Mouse (Mus musculus) G1E-ER4 (cell line): ENCODE data around the gene Cdh23. TPM values are rescaled to one million over a fixed set of nuclear protein-coding genes. Genes with fewer than 3 reads are reported as not detected.

Experiments
- GATA1 ChIP-seq: IDR thresholded peaks from one replicate; pipeline ENCODE4 v1.8.0; 2012; ENCODE audit warnings: low read length, inconsistent platforms
- polyA plus RNA-seq: library from polyadenylated mRNA; stranded (reverse); fragments of >175 nt; gene quantifications from 2 replicates; pipeline ENCODE4 v1.2.3, GENCODE M21; 2012

Gene Cdh23
- polyA plus RNA-seq, 1 experiment, result not detected

GRCm38 (mm10) chr10:60430001-60430400 is 266.3 kb downstream of the Cdh23 start:
- no peak for TF ChIP-seq GATA1

- TF ChIP-seq GATA1, result no peak
These were observed 273.5 kb downstream of the Cdh23 start for GRCm38 (mm10) chr10:60422756-60423155.

GRCm38 (mm10) chr10:60419624-60420023 is 276.7 kb downstream of the Cdh23 start:
- no peak for TF ChIP-seq GATA1

GRCm38 (mm10) chr10:60418137-60418536 is 278.2 kb downstream of the Cdh23 start:
- TF ChIP-seq GATA1, result no peak

- no peak for TF ChIP-seq GATA1
These were observed 279.2 kb downstream of the Cdh23 start for GRCm38 (mm10) chr10:60417041-60417440.

GRCm38 (mm10) chr10:60413756-60414155 is 282.5 kb downstream of the Cdh23 start:
- no peak for TF ChIP-seq GATA1

- no peak for TF ChIP-seq GATA1
These were observed 284.5 kb downstream of the Cdh23 start for GRCm38 (mm10) chr10:60411794-60412193.

GRCm38 (mm10) chr10:60407831-60408230 is 288.5 kb downstream of the Cdh23 start:
- TF ChIP-seq GATA1, result no peak

- TF ChIP-seq GATA1, result no peak
These were observed 290.7 kb downstream of the Cdh23 start for GRCm38 (mm10) chr10:60405460-60406177.

GRCm38 (mm10) chr10:60400507-60401295 is 295.6 kb downstream of the Cdh23 start:
- TF ChIP-seq GATA1, result no peak

GRCm38 (mm10) chr10:60399449-60399848 is 296.8 kb downstream of the Cdh23 start, which contains the start of gene Gm17455:
TSS of gene Gm17455 (plus strand) at chr10:60399726.
- TF ChIP-seq GATA1, result no peak

- no peak for TF ChIP-seq GATA1
These were observed 298.1 kb downstream of the Cdh23 start for GRCm38 (mm10) chr10:60398051-60398814.

GRCm38 (mm10) chr10:60395605-60396004 is 300.7 kb downstream of the Cdh23 start:
- TF ChIP-seq GATA1, result no peak

- TF ChIP-seq GATA1, result no peak
These were observed 301.4 kb downstream of the Cdh23 start for GRCm38 (mm10) chr10:60394936-60395335.

GRCm38 (mm10) chr10:60391661-60392060 is 304.6 kb downstream of the Cdh23 start:
- no peak for TF ChIP-seq GATA1

GRCm38 (mm10) chr10:60390904-60391420 is 305.3 kb downstream of the Cdh23 start:
- TF ChIP-seq GATA1, result no peak
